Mouse (Mus musculus) mouse embryonic stem cell (cell line): Measurements from ENCODE around the gene Rpl36al.

Experiments
- in situ Hi-C, 2 experiments: fragments of 300-500 bp; cut with MboI; formaldehyde crosslinking; loops; 1 replicate in 1 of 2; 3 replicates in 1 of 2; pipeline ENCODE4 v1.14.3; 2019 to 2020; ENCODE audit warnings: low sequenced_read_pairs in 2 of 2, low pct_unique_long_range_greater_than_20kb in 1 of 2, mixed read lengths in 1 of 2; ENCODE audit not compliant: unreplicated experiment in 1 of 2

Rpl36al gene

DNA sequence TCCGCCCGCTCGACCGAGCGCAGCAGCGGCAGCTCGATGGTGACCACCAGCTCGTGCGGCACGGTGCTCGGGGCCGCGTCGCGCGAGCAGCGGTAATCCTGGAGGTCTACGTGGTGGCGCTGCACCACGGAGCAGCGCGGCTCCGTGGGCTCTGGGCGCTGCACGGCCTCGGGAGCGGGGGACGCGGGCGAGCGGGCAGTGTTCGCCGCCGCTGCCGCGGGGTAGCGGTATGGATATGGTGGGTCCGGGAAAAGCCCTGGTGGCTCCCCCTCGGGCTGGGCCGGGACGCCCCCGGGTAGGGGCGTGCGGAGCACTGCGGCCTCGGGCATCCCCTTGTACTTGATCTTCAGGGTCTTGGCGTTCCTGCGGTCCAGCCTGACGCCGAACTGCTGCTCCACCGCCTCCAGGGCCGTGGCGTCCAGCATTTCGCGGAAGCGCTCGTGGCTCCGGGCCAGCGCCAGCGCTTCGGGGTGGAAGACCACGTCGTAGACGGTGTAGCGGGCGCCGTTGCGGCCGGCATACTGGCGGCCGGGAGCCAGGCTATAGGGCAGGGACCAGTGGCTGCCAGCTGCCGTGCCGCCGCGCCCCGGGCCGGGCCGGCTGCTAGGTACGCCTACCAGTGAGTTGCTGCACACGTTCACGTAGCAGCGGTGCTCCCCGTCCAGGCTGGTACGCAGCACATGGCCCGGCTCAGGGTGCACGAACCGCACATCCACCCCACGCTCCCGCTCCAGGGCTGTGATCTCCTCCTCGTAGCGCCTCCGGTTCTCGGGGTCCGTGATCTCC, 13.7 kb upstream of the Rpl36al start:
- in situ Hi-C loops: no loop called here

- in situ Hi-C loops: no loop called here
These were observed 12.8 kb upstream of the Rpl36al start, which contains the start of gene Gm49383 for GRCm38 (mm10) chr12:69196444-69197377. Gene Gm49383, minus strand, starts transcription at chr12:69197104.

DNA sequence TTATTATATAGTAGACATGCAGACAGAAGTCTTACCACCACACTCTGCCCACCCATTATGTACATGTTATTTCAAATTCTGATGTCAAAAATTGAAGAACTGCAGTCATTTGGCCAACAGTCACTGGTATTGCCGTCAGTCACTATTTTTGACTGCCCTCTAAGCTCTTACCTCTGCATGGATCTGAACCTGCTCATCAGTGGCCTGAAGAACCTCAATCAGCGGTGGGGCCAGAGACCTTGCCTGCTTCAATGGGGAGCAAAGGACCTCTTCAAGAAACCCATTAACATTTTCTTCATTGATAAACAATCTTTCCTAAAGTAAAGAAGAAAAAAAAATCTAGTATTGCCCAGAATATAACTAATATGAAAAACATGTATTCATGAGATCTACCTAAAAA, 8.8 kb upstream of the Rpl36al start:
- in situ Hi-C loops: no loop called here

GRCm38 (mm10) chr12:69191396-69191795, 7.5 kb upstream of the Rpl36al start:
- in situ Hi-C loops: no loop called here

GRCm38 (mm10) chr12:69190522-69190921, 6.6 kb upstream of the Rpl36al start:
- in situ Hi-C loops: no loop called here

DNA sequence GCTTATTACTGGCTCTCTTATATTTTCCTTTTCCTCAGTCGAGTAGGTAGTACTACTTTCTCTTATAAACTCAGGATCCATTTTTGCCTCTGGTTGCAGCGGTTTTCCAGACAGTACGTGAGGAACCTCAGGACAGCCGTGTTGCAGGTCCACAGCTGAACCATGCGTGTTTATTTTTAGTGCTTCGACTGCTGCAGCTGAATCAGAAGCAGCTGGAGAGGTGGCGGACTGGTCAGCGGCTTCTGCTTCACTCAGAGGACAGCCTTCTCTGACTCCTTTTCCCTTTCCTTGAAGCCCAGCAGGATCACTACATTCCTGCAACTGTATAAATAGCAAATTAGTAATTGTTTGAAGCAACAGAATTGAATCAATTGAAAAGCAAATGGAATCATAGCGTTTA, 6.2 kb upstream of the Rpl36al start:
- in situ Hi-C loops: no loop called here

DNA sequence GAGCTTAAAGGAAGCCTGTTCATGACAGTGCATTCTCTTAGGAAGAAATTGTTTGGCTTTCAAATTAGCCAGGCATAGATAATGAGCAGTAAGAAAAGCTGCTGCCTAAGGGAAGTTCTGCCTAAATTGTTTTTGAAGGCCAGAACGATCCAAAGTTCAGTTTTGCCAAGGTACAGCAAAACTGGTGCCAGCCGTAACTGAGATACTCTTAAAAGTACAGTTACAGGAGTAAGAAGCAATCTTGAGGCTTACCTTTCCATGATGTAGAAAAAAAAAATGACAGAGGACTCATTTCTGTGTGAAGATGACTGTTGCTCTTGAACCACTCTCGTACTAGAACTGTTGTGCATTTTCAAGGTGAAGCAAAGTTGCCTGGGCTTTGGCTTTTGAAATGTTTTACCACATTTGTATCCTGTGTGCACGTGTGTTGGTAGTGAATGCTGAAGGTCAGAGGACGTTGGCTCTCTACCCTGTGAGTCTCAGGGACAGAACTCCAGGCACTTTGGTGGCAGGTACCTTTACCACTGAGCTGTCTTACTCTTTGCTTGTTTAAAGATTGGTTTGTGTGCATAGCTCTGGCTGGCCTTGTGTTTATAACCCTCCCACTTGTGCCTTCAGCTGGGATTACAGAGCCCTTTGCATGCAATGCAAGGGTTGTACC, 3.1 kb upstream of the Rpl36al start:
- in situ Hi-C loops: no loop called here

DNA sequence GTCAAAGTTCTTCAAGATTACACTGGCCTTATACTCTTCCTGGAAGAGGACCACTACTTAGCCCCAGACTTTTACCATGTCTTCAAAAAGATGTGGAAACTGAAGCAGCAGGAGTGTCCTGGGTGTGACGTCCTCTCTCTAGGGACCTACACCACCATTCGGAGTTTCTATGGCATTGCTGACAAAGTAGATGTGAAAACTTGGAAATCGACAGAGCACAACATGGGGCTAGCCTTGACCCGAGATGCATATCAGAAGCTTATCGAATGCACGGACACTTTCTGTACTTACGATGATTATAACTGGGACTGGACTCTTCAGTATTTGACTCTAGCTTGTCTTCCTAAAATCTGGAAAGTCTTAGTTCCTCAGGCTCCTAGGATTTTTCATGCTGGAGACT, 1.5 kb upstream of the Rpl36al start:
- in situ Hi-C loops: no loop called here

GRCm38 (mm10) chr12:69184342-69185295, 736 bp upstream of the Rpl36al start:
- in situ Hi-C loops: no loop called here

DNA sequence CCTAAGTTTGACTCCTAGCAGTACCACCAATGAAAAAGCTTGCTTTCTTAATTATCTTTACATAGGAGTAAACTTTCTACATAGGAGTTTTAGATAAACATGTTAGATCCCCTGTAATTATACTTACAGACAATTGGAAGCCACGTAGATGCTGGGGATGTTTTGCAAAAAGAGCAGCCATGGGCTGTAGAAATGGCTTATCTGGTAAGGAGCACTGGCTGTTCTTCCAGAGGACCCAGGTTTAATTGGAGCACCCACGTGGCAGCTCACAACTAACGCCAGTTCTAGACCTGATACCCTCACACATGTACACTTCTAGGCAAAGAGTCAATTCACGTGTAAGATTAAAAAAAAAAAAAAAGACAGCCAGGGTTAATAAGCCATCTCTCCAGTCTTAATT, 2.1 kb downstream of the Rpl36al start:
- in situ Hi-C loops: no loop called here

- in situ Hi-C loops: no loop called here
These were observed 4.5 kb downstream of the Rpl36al start for GRCm38 (mm10) chr12:69179371-69179770.

DNA sequence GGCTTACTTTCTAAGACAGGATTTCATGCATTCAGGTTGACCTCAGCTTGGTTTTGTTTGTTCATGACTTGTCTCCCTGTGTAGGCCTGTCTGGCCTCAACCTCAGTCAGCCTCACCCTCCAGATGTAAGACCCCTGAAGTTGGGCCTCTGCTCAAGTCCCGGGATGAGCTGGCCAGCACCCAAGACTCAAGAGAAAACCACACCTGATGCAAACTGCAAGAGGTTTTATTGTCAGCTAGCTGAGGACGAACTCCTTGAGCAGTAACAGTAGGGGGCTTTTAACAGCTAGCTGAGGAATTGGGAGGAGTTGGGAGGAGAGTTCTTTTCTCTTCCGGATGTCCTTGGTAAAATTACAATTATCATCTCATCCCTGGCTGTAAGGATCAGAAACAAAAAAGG, 6.4 kb downstream of the Rpl36al start:
- in situ Hi-C loops: no loop called here

DNA sequence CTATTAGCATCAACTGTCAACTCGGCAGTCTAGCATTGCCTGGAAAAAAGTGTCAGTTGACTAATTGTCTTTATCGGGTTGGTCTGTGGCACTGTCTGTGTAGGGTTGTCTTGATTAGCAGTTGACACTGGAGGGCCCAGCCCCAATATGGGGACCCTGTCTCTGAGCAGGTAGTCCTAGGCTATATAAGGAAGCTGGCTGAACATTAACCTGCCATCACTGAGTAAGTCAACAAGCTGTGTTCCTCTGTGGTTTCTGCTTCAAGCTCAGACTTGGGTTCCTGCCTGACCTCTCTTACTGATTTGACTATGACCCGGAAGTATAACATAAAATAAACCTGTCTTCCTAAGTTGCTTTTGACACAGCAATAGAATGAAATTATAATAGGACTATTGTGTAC, 7.9 kb downstream of the Rpl36al start:
- in situ Hi-C loops: no loop called here

DNA sequence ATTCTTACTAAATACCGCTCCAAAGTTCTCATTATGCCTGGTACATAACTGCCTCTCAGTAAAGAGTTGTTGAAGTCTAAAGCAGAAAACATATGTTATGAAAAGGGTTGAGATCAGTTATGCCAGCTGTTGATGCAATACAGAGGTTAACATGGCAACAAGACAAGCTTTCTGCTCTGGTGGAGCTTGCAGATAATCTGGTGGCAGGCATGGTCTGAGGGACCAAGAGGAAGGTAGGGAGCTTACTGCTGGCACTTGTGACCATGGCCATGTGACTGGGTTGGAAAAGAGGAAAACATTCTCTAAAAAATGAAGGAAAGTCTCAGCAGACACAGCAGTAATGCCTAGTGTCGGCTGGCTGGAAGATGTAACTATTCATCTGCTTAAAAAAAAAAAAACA, 12.6 kb downstream of the Rpl36al start:
- in situ Hi-C loops: no loop called here

- in situ Hi-C loops: no loop called here
These were observed 15.3 kb downstream of the Rpl36al start, which contains the start of gene Lrr1 for GRCm38 (mm10) chr12:69168461-69169106. Gene Lrr1, plus strand, starts transcription at chr12:69168814.

DNA sequence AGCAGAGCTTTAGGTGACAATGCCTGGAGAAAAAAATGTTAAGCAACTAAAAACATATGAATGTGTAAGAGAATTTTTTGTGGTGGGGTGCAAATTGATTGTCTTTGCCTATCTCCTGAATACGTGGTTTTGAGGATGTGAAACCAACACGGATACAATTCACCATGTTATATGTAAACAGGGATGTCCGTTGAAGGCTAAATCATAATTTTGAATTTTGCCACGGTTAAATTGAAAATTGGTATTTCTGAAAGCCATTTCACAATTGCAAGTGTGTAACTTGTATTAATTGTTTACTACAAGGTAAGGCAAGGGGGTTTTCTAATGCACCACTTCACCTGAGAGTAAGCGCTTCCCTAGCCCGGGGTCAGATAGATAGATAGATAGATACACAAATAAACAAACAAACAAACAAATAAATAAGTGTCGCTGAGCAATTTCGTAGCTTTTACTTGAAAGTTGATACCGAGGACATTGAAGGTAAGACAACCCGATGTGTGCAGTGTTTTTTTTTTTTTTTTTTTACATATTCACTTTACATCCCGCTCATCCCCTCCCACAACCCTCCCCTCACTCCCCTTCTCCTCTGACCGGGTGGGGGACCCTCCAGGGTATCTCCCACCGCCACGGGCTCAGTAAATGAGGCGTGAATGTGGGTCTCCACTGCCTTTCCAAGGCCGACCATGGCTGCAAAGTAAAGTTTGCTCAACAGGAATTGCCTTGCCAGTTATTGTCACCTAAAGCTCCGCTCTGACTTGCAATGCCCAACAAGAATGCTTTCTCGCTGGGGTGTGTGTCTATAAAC, 16.0 kb downstream of the Rpl36al start:
- in situ Hi-C loops: no loop called here
